Mouse (Mus musculus): ENCODE data around the gene Krtap1-3.

Krtap1-3 gene

DNA sequence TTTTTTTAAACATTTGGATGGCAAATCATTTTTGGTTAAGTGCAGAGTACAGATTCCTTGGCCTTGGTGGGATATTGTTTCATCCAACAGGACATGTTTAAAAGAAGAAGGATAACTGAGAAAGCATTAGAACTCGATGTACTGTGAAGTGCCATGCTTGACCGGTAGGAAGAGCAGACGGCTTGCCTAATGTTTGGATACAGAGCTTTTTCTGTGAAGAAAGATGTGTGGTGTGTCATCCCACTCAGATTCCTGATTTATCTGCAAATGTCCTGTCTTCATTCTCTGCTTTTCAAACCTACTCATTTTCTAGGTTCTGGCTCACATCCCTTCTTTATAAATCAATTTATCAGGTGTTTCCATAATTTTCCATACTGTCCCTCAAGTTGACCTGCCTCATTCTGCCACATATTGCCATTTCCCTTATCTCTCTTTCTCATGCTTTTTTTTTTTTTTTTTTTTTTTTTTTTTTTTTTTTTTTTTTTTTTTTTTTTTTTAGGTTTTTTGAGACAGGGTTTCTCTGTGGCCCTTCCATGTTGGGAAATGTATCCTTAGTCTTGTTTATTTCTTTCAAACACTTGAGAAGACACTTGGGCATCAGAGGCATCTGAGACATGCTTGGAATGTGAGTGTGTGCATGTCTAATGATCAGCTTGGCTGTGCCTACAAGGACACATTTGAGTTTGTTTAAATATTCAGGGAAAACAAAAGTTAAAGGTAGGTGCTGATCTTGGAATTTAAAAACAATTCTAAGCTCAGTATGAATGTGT, 33.0 kb downstream of the Krtap1-3 start:
- DNase-seq: no peak

DNA sequence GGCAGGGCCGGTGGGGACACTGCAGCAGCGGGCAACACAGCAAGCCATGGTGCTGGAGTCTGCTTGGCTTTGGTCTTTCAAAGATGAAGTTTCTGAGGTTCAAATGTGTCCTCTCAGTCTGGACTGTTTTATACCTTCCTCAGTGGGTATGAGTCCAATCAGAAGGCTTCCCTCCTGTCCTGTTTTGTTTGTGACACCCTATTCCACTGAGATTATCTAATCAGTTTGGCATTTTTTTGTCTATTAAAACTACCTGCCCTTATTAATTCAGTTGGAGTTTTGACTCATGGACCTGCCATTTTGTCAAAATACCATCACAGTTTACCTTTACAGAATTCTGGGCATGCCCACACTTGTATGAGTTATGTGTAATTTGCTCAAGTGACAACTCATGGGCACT, 34.4 kb downstream of the Krtap1-3 start, which contains the start of gene Krtap3-2:
Gene Krtap3-2 (minus strand): TSS at position 101 of the 400 bp plus-strand sequence.
- no peak for DNase-seq

DNA sequence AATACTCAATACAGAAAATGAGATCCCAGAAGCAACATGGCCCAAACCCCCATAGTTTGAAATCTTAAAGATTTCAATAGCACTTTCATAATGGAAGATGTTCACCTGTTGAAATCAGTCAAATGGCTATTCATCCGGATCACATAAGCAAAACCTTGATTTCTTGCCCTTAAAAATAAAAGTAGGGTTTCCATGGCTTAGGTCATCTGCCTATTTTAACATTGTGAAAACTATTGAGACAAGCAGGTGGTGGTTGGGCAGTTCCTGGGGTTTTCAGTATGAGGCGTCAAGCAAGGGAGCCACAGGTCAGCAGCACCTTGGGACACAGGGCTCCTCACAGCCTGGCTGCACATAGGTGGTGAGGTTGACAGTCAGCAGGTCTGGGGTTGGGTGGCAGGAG, 34.9 kb downstream of the Krtap1-3 start:
- DNase-seq: no peak

DNA sequence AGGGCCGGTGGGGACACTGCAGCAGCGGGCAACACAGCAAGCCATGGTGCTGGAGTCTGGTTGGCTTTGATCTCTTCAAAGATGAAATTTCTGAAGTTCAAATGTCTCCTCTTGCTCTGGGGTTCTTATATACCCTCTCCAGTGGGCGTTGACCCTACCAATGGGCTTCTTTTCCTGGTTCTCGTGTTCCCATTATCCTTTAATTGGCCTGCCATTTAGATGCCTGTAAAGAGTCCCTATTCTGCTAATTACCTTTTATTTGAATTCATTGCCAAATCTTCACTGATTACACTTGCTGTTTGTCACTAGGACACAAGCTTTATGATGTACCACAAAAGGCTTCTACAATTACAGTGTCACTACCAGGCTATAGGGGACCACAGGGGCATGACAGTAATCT, 40.4 kb downstream of the Krtap1-3 start, which contains the start of gene Krtap3-3:
Gene Krtap3-3 (minus strand): TSS at position 101 of the 400 bp plus-strand sequence.
- DNase-seq: no peak

DNA sequence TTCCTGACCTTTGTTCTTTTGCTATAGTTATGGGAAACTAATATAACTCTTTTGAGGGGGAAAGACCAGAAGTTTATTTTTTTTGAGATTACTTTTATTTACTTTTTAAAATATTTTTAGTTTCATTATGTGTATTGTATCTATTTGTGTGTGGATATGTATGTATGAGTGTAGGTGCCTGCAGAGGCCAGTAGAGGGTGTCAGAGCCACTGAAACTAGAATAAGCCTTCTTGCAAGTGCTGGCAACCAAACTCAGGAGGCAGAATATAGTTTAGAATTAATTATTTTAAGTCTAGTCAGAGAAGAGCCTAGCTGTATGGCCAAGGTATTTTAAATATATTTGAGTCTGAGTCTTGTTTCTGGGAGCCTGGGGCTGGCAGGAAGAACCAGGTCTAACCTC, 43.2 kb downstream of the Krtap1-3 start:
- DNase-seq: no peak

Data from right cerebral cortex, postnatal 14 days (tissue).